Mouse (Mus musculus) neural tube, embryonic 14.5 days (tissue): Measurements from ENCODE around the gene Des. TPM values are rescaled to one million over a fixed set of nuclear protein-coding genes. Genes with fewer than 3 reads are reported as not detected.

Experiments used
- ATAC-seq: fragments of 200-750 bp; cut with Nextera tagmentation; 2 replicates; pipeline ENCODE4 v1.8.0; 2017; ENCODE audit warnings: low read depth, mild to moderate bottlenecking, moderate TSS enrichment, moderate library complexity
- H3K27ac ChIP-seq: fragments of 300-500 bp; sonication (generic); 2 replicates; pipeline ENCODE4 v1.5.1; 2014; ENCODE audit warnings: low read depth, mild to moderate bottlenecking, control low read depth, low read length, moderate library complexity, mixed read lengths
- H3K27me3 ChIP-seq: fragments of 300-500 bp; sonication (generic); 2 replicates; pipeline ENCODE4 v1.6.1; 2014; ENCODE audit warnings: low read length; ENCODE audit not compliant: control insufficient read depth, insufficient read depth
- H3K36me3 ChIP-seq: fragments of 300-500 bp; sonication (generic); 2 replicates; pipeline ENCODE4 v1.6.1; 2014; ENCODE audit warnings: low read length, mixed read lengths; ENCODE audit not compliant: control insufficient read depth, insufficient read depth
- H3K4me1 ChIP-seq: fragments of 300-500 bp; sonication (generic); 2 replicates; pipeline ENCODE4 v1.6.1; 2014; ENCODE audit warnings: low read length; ENCODE audit not compliant: control insufficient read depth, insufficient read depth
- H3K4me2 ChIP-seq: fragments of 300-500 bp; sonication (generic); 2 replicates; pipeline ENCODE4 v1.6.1; 2014; ENCODE audit warnings: mild to moderate bottlenecking, low read depth, low read length, control low read depth
- H3K4me3 ChIP-seq: fragments of 300-500 bp; sonication (generic); 2 replicates; pipeline ENCODE4 v1.5.1; 2014; ENCODE audit warnings: low read depth, low read length, control low read depth, mixed read lengths
- H3K9ac ChIP-seq: fragments of 300-500 bp; sonication (generic); replicated peaks from 2 replicates; pipeline ENCODE4 v1.6.1; 2014; ENCODE audit warnings: low read depth, mild to moderate bottlenecking, control low read depth, low read length, mixed read lengths
- H3K9me3 ChIP-seq: fragments of 300-500 bp; sonication (generic); 2 replicates; pipeline ENCODE4 v1.6.1; 2016; ENCODE audit warnings: low read length; ENCODE audit not compliant: control insufficient read depth
- WGBS: fragments of 180-500 bp; shearing (Covaris S2); extraction: QIAGEN DNeasy Blood & Tissue Kit; methylation state at CpG from one replicate; pipeline ENCODE4 v1.1.7; 2014; 5-methylcytosine and 5-hydroxymethylcytosine counted together
- polyA plus RNA-seq: library from polyadenylated mRNA; unstranded; fragments of >200 nt; fragmentation: Nextera tagmentation; extraction: Ambion mirVana; gene quantifications from 2 replicates; pipeline ENCODE4 v1.2.1, GENCODE M21; 2014

The Des gene
- polyA plus RNA-seq, 1 experiment from 2014 or later, result 1.1 TPM

DNA sequence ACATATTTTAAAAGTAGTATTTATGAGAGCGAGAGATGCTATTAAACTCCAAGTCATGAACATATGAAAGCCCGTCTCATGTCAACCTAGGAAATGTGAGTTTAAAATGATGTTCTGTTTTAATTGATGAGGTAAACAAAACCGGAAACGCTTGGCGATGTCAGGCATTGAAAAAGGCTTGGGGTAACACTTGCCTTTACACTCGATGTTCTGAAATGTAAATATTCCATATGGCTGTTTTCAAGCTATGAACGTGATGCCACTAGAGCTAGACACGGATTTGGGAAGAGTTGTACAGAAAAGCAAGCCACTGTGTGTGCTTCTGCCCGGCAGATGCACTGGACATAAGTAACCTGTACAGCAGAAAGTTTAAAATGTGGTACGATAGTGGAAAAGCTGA is 41.0 kb upstream of the Des start:
- WGBS, result 93% methylated on average over 10 of the region's 10 CpGs
- no peak overlapping the region for H3K9ac ChIP-seq
- H3K36me3 ChIP-seq, result peaks cover 9% of the 10 kb centered on the region; the same call in 1 of the 2 replicates
- peaks cover 8% of the 10 kb centered on the region; the same call in 1 of the 2 replicates for H3K4me1 ChIP-seq
- H3K27me3 ChIP-seq, result no peaks in the 10 kb centered on the region
- H3K27ac ChIP-seq, result no peak overlapping the region
- H3K9me3 ChIP-seq, result no peaks in the 10 kb centered on the region
- no peak overlapping the region for H3K4me3 ChIP-seq
- no peak for ATAC-seq
- H3K4me2 ChIP-seq, result no peak overlapping the region

- Histone ChIP-seq H3K27me3 (no peaks in the 10 kb centered on the region), H3K4me1 (no peaks in the 10 kb centered on the region), H3K9ac (no peak overlapping the region), H3K4me2 (no peak overlapping the region), H3K36me3 (no peaks in the 10 kb centered on the region), H3K27ac (no peak overlapping the region), H3K9me3 (no peaks in the 10 kb centered on the region), H3K4me3 (no peak overlapping the region)
- ATAC-seq, result no peak
Observed at GRCm38 (mm10) chr1:75327461-75327860, 32.7 kb upstream of the Des start.

DNA sequence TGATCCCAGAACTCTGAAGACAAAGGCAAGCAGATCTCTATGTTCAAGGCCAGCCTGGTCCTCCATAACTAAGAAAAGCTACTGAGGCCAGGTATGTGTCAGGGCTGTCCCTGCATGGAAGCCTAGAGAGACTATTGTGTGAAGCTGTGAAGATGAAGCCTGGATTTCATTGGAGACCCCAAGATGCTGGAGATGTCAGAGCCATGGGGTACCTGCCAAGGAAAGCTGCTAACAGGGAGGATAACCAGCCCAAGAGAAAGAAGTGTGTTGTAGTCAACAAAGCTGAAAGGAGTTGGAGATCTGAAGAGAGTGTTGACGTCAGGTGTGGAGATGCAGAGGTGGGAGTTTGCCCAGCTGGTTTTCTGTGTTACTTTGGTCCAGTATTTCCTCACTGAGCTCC is 28.9 kb upstream of the Des start:
- no peak for ATAC-seq
- H3K27ac ChIP-seq, result no peak overlapping the region
- no peaks in the 10 kb centered on the region for H3K4me1 ChIP-seq
- H3K36me3 ChIP-seq, result no peaks in the 10 kb centered on the region
- H3K4me3 ChIP-seq, result no peak overlapping the region
- no peak overlapping the region for H3K9ac ChIP-seq
- no peaks in the 10 kb centered on the region for H3K9me3 ChIP-seq
- no peaks in the 10 kb centered on the region for H3K27me3 ChIP-seq
- WGBS, result 86% methylated on average over 1 of the region's 1 CpGs
- no peak overlapping the region for H3K4me2 ChIP-seq

DNA sequence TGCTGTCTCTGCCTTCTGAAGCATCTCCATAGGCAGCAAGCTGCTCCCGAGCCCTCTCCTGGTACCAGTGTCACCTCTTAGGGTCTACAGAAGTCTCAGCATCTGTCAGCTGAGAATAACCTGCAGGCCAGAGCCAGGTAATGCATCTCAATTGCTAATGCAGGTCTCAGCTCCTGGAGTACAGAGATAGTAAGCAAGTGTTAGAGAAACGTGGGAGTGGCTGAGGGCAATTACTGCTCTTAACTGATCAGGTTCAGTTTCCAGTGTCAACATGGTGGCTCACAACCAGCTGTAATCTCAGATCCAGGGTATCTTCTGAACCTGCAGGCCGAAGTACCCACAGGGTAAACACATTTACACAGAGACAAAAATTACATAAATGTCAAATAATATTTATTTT is 23.7 kb upstream of the Des start:
- Histone ChIP-seq H3K4me2 (no peak overlapping the region), H3K36me3 (no peaks in the 10 kb centered on the region), H3K4me3 (no peak overlapping the region), H3K4me1 (peaks cover 18% of the 10 kb centered on the region), H3K27me3 (no peaks in the 10 kb centered on the region), H3K27ac (no peak overlapping the region), H3K9me3 (no peaks in the 10 kb centered on the region), H3K9ac (no peak overlapping the region)
- ATAC-seq, result no peak
- 54% methylated on average over 3 of the region's 3 CpGs for WGBS

DNA sequence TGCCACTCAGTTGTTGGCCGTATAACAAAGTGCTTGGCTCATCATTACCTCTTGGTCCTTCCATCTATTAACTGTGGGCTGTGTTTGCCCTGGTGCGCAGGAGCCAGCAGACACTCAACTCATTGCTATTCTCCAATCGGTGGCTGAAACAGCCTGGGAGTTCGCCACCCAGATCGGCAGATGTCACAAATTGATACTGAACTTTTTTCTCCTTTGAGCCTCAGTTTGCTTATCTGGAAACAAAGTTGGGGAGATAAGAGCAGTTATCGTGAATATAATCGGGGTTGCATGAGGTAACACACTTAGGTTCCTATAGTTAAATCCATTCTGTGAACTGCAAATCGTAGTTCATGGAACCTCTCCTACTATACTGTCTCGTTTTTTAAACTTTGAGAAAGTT is 23.0 kb upstream of the Des start:
- no peak overlapping the region for H3K4me3 ChIP-seq
- ATAC-seq, result no peak
- no peak overlapping the region for H3K27ac ChIP-seq
- H3K9me3 ChIP-seq, result no peaks in the 10 kb centered on the region
- H3K27me3 ChIP-seq, result no peaks in the 10 kb centered on the region
- no peak overlapping the region for H3K9ac ChIP-seq
- WGBS, result 54% methylated on average over 9 of the region's 9 CpGs
- H3K36me3 ChIP-seq, result no peaks in the 10 kb centered on the region
- H3K4me2 ChIP-seq, result no peak overlapping the region
- peaks cover 18% of the 10 kb centered on the region for H3K4me1 ChIP-seq

- peak overlapping the region; percentile 71 for H3K27ac ChIP-seq
- no peak overlapping the region for H3K4me2 ChIP-seq
- ATAC-seq, result peak; percentile 54
- 9% methylated on average over 11 of the region's 11 CpGs for WGBS
- H3K4me3 ChIP-seq, result no peak overlapping the region
- no peaks in the 10 kb centered on the region for H3K9me3 ChIP-seq
- peak overlapping the region; percentile 21; the same call in 1 of the 2 replicates for H3K9ac ChIP-seq
- H3K27me3 ChIP-seq, result no peaks in the 10 kb centered on the region
- peaks cover 18% of the 10 kb centered on the region for H3K4me1 ChIP-seq
- H3K36me3 ChIP-seq, result no peaks in the 10 kb centered on the region
Observed at GRCm38 (mm10) chr1:75338091-75338694, 21.9 kb upstream of the Des start.

- Histone ChIP-seq H3K27ac (peak overlapping the region; percentile 71), H3K4me3 (no peak overlapping the region), H3K4me1 (peaks cover 19% of the 10 kb centered on the region), H3K27me3 (no peaks in the 10 kb centered on the region), H3K9ac (0 out of 2 replicates have a peak overlapping the region, but pooled peaks have one; percentile 17), H3K4me2 (no peak overlapping the region), H3K9me3 (no peaks in the 10 kb centered on the region), H3K36me3 (no peaks in the 10 kb centered on the region)
- WGBS, result 13% methylated on average over 9 of the region's 9 CpGs
- peak; percentile 18; the same call in 1 of the 2 replicates for ATAC-seq
Observed at GRCm38 (mm10) chr1:75339337-75339736, 20.8 kb upstream of the Des start.

DNA sequence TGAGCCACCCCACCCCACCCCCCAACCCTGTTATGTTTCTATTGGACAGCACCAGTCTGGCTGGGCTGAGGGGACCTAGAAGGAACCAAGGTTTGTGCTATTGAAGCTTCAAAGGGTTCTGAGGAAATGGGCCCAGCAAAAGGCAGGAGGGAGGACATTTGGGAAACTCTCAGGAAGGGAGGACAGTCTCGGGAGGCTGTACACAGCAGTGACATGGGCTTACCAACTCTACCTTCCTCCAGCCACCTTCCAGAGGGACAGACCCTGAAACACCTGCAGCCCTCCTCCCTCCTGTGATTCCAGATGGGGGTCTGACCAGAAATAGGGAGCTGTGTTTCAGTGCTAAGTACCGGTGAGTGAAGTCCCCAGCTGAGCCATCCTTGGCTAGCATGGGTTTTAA is 19.6 kb upstream of the Des start:
- WGBS, result 73% methylated on average over 2 of the region's 2 CpGs
- peaks cover 20% of the 10 kb centered on the region for H3K4me1 ChIP-seq
- H3K9me3 ChIP-seq, result no peaks in the 10 kb centered on the region
- H3K27ac ChIP-seq, result no peak overlapping the region
- no peak overlapping the region for H3K4me2 ChIP-seq
- H3K27me3 ChIP-seq, result no peaks in the 10 kb centered on the region
- no peak for ATAC-seq
- no peak overlapping the region for H3K9ac ChIP-seq
- H3K4me3 ChIP-seq, result no peak overlapping the region
- no peaks in the 10 kb centered on the region for H3K36me3 ChIP-seq

DNA sequence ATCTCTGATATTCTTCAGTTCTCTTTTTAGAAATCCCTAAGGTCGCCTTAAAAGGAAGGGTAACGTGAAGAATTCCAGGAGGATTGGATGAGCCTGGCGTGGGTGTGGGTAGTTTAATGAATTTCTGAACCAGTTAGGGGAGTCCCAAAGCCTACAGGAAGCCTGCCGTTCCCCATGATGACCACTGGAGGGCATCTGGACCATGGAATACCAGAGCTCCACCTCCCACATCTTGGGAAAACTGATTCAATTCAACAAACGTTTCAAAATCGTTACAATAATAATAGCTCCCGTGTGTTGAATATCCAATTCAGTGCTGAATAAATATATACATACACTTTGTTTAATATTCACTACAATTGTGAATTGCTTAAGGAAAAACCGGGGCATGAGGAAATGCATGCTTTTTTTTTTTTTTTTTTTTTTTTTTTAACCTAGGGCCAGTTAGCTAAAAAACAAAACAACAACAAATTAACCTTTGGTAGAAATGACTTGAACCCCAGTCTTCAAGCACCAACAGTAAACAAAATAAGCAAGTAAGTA is 17.2 kb upstream of the Des start:
- peaks cover 20% of the 10 kb centered on the region for H3K4me1 ChIP-seq
- 0 out of 2 replicates have a peak, but pooled peaks have one; percentile 50 for ATAC-seq
- H3K27ac ChIP-seq, result no peak overlapping the region
- no peak overlapping the region for H3K4me2 ChIP-seq
- no peaks in the 10 kb centered on the region for H3K27me3 ChIP-seq
- H3K4me3 ChIP-seq, result no peak overlapping the region
- no peak overlapping the region for H3K9ac ChIP-seq
- no peaks in the 10 kb centered on the region for H3K9me3 ChIP-seq
- 1% methylated on average over 8 of the region's 8 CpGs for WGBS
- no peaks in the 10 kb centered on the region for H3K36me3 ChIP-seq
